Mouse (Mus musculus) urinary bladder, postnatal 25 days (tissue): Measurements from ENCODE around the gene Ciapin1.

Experiments used
- DNase-seq: peaks from one replicate; pipeline ENCODE4 v3.0.0; 2022; ENCODE audit warnings: low spot score

The Ciapin1 gene

DNA sequence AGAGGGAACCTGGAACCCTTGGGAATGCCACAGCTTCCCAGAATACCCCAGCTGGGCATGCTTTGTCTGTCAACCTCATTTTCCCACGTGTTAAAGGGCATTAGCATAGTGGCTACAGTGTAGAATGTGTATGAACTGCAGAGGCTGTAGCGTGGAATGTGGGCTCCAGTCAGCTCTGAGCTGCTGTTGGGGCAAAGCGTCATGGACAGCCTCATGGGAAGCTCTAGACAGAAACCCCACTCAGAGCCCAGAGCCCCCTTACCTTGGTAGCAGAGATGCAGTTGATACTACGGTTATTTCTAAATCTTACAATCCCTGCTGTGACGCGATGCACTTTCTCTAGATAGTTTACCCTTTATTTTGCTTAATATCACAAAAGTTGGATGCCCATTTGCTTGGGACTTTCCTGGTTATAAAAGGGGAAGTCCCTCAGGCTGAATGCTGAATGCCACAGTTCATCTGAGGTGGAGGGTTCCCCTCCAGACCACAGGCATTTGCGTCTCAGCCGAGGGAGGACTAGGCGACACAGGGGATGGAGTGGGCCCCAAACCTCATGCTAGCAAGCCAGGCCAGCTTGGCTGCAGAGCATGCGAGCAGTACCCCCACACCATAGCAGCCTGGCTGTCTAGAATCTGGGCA lies 59.1 kb downstream of the Ciapin1 start:
- no peak for DNase-seq

DNA sequence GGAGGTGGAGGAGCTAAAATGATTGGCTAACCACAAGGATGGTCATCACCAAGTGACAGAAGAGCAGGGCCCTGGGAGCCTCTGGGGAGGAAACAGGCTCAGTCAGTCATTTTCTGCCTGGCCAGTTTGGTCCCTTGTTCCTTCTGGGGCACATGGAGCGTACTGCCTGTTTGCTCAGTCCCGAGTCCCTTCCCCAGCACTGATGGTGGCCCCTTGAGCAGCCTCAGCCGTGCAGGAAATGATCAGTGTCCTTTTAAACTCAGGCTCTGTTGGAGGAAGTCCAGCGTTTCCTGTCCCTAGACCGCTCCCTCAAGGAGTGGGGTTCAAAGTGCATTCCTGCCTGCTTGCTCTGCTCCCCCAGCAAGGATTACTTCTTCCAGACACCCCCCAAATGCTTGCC lies 59.7 kb downstream of the Ciapin1 start:
- DNase-seq: no peak

DNA sequence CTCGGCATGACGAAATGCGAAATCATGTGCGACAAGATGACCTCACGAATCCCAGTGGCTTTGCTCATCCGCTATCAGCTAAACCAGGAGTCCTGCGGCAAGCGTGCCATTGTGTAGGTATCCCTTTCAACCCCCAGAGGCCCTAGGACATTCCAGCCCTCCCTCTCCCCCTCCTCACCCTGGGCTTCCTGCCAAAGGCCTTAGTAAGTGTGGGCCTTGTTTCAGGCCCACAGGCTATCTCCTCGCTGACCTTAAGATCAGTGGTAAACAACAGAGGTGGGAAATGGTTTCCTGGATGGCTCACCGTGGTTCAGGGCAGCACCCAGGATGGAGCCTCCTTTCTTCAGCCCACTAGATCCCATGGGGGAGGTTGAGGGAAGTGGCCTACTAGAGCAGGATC lies 60.1 kb downstream of the Ciapin1 start:
- DNase-seq: no peak

DNA sequence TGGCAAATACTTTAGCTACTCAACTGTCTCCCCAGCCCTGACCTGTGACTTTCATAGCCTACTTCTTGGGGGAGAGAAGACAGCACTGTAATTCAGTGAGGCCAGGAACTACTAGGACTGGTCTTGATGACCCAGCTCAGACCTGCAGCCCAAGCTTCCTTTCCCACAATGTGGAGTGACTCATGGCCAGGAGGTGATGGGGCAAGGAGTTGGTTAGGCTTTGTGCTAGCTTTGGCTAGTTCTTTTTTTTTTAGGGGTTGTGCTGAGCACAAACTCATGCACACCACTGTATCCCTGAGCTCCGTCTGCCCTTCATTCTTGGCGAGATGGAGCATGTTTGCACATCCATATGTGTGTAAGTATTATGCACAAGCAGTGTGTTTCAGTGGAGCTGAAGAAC lies 61.8 kb downstream of the Ciapin1 start:
- DNase-seq: no peak

DNA sequence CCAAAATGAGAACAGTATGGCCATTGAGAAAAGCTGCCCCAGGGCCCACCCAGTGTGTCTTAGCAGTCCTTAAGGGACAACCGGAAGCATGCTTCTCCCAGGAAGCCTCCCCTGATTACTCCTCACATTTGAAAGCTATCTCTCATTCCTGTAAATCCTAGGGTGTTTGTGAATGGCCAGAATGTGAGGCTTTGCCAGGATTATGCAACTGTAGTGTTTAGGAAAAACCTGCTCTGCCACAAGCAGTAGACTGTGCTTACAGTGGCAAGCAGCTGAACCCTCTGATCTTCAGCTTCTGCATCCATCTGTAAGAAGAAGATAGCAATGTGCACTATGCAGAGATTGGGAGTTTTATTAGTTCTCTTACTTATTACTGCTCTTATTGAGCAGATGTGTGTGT lies 63.6 kb downstream of the Ciapin1 start:
- DNase-seq: no peak

DNA sequence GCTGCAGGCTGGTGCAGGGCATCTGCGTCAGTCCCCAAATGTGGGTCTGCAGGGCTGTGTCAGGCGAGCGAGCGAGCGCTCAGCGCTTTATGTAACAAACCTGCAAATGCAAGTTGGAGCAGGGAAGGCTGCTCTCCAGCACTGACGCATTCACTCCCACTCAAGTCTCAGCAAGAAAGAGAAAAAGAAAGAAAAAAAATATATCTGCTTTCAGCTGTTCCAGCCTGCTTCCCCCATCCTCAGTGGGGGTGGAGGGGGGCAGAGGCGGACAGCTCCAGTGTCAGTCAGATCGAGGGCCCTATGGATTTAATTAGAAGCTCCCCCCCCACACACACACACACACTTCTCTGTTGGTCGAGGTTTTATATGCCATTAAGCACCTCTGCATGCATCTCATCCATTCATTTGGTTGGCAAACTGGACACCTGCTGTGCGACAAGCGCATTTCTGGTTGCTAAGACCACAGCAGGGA lies 64.4 kb downstream of the Ciapin1 start:
- no peak for DNase-seq

DNA sequence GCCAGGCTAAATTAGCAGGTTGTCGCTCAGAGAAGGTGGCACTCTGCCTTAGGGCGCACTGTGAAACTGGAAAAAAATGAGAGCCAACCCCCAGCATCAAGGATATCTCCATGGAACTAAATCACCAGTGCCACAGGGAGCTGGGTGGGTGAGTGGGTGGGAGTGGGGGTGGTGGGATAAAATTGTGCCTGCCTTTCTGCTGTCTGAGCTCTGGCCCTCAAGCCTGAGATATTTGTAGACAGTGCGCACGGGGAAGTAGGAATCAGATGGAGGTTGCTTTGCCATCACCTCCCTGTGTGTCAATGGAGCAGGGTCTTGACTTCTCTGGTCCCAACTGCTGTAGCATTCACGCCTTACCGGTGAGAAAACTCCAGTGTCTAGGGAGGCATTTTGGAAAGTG lies 65.1 kb downstream of the Ciapin1 start:
- DNase-seq: no peak

DNA sequence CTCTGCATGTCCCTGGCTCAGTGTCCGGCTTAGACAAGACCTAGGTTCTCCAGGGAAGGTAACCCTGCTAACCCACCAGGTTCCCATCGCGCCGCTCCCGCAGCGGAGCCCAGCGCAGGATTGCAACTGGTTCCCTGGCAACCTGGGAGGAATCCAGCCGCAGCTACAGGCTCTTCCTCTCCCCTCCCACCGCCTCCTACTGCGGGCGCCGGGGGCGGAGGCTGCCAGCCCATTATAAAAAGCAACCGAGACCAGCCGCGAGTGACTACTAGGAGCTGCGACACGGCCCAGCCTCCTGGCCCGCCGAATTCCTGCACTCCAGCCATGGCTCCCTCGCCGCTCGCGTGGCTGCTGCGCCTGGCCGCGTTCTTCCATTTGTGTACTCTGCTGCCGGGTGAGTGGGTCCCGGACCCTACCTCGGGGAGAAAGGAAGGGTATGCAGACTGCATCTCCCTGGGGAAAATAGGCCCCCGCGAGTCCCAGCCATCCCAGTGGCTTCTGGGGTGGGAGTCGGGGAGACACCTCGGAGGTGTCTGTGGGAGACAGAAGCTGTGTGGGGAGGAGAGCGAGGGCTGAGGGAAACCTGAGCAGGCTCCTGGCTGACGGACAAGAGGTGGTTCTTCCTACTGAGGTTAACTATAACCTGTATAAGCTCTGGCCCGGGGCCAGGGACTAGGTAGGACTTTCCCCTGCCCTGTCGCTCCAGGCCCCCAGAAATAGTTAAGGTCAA lies 66.1 kb downstream of the Ciapin1 start, which contains the start of gene Cx3cl1:
Gene Cx3cl1 (plus strand): TSS at position 69 of the 730 bp plus-strand sequence.
- DNase-seq: peak; percentile 46

DNA sequence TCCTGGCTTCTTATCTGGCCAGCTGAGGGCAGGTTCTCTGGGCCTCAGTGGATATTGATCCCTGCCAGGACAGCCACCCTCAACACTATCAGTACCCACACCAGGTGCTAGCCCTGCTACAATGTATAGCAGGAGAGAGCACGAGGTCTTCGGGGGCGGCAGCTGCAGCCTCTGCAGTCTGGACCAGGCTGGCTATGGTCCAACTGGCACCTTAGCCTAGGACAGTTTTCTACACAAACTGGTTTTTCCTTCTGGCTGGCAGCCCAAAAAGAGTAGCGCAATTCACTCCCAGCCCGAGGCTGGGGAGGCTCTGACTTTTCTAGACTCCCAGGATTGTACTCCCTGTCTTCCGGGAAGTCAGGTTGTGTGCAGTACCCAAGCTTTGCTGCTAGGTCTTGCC lies 67.2 kb downstream of the Ciapin1 start:
- DNase-seq: peak; percentile 50
